Mouse (Mus musculus) thymus, adult 2 months (tissue): ENCODE data around the gene L3mbtl2. TPM values are rescaled to one million over a fixed set of nuclear protein-coding genes. Genes with fewer than 3 reads are reported as not detected.
A peak's percentile ranks its signal among the peaks of the same experiment; 100 is the strongest.
"Not testable (repeated sequence)": the region's sequence is repeated elsewhere in the genome, so short reads cannot be mapped to it uniquely, and the experiment has no call there.

Experiments
- DNase-seq: peaks from one replicate; pipeline ENCODE4 v3.0.0; 2021
- H3K27ac ChIP-seq: fragments of 200-500 bp; 2 replicates; pipeline ENCODE4 v1.5.1; 2012; ENCODE audit warnings: low read length, control low read depth; ENCODE audit not compliant: control insufficient read depth, insufficient read depth
- H3K27me3 ChIP-seq: fragments of 200-500 bp; 2 replicates; pipeline ENCODE4 v1.6.1; 2012; ENCODE audit warnings: mild to moderate bottlenecking, low read length, moderate library complexity, mixed read lengths; ENCODE audit not compliant: control insufficient read depth, insufficient read depth
- H3K36me3 ChIP-seq: fragments of 200-500 bp; 2 replicates; pipeline ENCODE4 v1.6.1; 2012; ENCODE audit warnings: mild to moderate bottlenecking, low read length, moderate library complexity; ENCODE audit not compliant: control insufficient read depth, insufficient read depth
- H3K4me1 ChIP-seq: fragments of 200-500 bp; replicated peaks from 2 replicates; pipeline ENCODE4 v1.6.1; 2012; ENCODE audit warnings: low read length; ENCODE audit not compliant: control insufficient read depth, insufficient read depth
- H3K4me3 ChIP-seq: fragments of 200-500 bp; 2 replicates; pipeline ENCODE4 v1.5.1; 2012; ENCODE audit warnings: mild to moderate bottlenecking, low read length, control low read depth, moderate library complexity; ENCODE audit not compliant: control insufficient read depth, insufficient read depth
- CTCF ChIP-seq: fragments of 200-500 bp; IDR thresholded peaks from 2 replicates; pipeline ENCODE4 v1.5.1; 2012; ENCODE audit warnings: mild to moderate bottlenecking, control low read depth, low read length, moderate library complexity, borderline replicate concordance; ENCODE audit not compliant: control insufficient read depth, poor library complexity, insufficient read depth; ENCODE audit errors: extremely low read depth
- POLR2A ChIP-seq: fragments of 200-500 bp; IDR thresholded peaks from 2 replicates; pipeline ENCODE4 v1.6.1; 2012; ENCODE audit warnings: mild to moderate bottlenecking, low read length, control low read depth, moderate library complexity; ENCODE audit not compliant: control insufficient read depth, poor library complexity, insufficient read depth; ENCODE audit errors: extremely low read depth
- WGBS: fragments of 180-500 bp; shearing (Covaris S2); methylation state at CpG from one replicate; pipeline ENCODE4 v1.1.7; 2018; 5-methylcytosine and 5-hydroxymethylcytosine counted together
- polyA plus RNA-seq: library from polyadenylated mRNA; depleted of rRNA; stranded (reverse); fragments of >200 nt; gene quantifications from 2 replicates; pipeline ENCODE4 v1.2.3, GENCODE M21; 2012

L3mbtl2 gene
- polyA plus RNA-seq, 1 experiment = 35.4 TPM

DNA sequence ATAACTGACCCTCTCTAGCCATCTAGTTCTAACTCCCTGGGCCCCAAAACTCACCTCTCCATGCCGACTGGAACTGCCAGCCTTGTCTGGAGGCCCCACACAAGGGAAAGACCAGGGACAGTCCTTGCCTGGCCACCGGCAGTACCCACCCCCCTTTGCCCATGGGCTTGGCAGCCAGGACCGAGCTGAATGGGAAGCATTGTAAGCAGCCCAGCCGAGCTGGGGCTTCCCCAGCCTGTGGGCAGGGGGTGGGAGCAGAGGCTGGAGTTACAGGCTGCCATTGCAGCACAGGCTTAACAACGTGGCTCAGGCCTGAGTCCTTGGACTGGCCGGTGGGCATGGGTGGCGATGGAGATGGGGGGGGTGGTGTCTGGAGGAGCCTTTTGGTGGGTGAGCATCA lies 33.5 kb downstream of the L3mbtl2 start, which contains the start of gene Chadl:
Chadl (minus strand) TSS at position 113 of the 400 bp plus-strand sequence.
- Histone ChIP-seq H3K4me3 (no peak within 1 kb of the TSS), H3K27me3 (peaks cover 3% of the 10 kb centered on the region; the same call in 1 of the 2 replicates), H3K36me3 (no peaks in the 10 kb centered on the region), H3K27ac (no peak within 1 kb of the TSS), H3K4me1 (peaks cover 10% of the 10 kb centered on the region; the same call in 1 of the 2 replicates)
- 88% methylated on average over 7 of the region's 7 CpGs for WGBS
- no peak for DNase-seq
- TF ChIP-seq POLR2A (no peak), CTCF (no peak)

DNA sequence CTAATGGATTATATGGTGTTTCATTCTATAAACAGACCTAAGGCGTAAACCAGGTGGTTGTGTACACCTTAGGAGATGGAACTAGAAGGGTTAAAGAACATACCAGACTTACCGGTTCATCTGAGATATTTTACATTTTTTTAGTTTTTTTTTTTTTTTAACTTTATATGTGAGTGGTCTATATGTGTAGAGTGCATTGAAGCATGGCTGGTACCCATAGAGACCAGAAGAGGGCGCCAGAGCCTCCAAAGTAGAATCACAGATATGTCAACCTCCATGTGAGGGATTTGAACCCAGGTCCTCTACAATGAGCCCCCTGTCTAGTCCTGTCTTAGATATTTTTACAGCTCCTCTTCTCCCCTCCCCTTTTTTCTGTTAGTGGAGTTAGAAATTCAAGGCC lies 34.2 kb downstream of the L3mbtl2 start:
- peaks cover 10% of the 10 kb centered on the region; the same call in 1 of the 2 replicates for H3K4me1 ChIP-seq
- H3K4me3 ChIP-seq = no peak overlapping the region
- TF ChIP-seq CTCF = no peak
- TF ChIP-seq POLR2A = no peak
- WGBS = 52% methylated on average over 3 of the region's 3 CpGs
- no peak overlapping the region for H3K27ac ChIP-seq
- peak; percentile 23 for DNase-seq
- no peaks in the 10 kb centered on the region for H3K36me3 ChIP-seq
- peaks cover 3% of the 10 kb centered on the region; the same call in 1 of the 2 replicates for H3K27me3 ChIP-seq

DNA sequence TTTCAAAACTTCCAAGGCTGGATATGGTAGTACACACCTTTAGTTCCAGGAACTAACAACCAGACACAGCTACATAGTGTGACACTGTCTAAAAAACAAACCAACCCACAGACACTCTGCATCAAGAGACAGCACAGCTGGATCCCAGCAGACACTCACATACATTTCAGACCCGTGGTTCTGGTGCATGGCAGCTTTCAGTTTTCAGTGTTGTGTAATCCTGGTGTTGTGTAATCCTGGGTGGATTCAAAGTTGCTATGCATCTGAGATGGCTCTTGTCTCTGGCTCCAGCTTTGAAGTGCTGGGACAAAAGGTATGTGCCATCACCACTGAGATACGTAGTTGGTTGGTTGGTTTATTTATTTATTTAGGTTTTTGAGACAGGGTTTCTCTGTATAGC lies 34.8 kb downstream of the L3mbtl2 start:
- 75% methylated on average over 2 of the region's 2 CpGs for WGBS
- TF ChIP-seq POLR2A = no peak
- no peak for DNase-seq

DNA sequence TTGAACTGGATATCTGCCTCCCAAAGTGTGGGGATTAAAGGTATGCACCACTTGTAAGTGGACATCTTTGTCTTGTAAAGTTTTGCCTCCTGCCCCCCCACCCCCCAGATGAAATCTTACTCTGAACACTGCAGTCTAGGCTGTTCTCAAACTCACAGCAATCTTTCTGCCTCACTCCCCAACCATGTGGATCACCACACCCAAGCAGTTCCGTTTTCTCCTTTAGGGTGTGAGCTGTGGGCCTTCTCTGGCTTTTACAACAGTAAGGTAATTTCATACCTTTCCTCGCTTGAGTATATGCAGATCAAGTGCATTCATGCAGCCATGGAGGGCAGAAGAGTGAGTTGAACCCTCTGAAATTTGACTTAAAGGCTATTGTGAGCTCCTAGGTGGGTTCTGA lies 36.5 kb downstream of the L3mbtl2 start:
- no peak for TF ChIP-seq CTCF
- no peak for TF ChIP-seq POLR2A
- 88% methylated on average over 2 of the region's 2 CpGs for WGBS
- H3K27ac ChIP-seq = no peak overlapping the region

More for the DNA sequence above, 34.8 kb downstream of the L3mbtl2 start:
- Histone ChIP-seq H3K27me3 (peaks cover 3% of the 10 kb centered on the region; the same call in 1 of the 2 replicates), H3K27ac (no peak overlapping the region), H3K36me3 (no peaks in the 10 kb centered on the region), H3K4me3 (no peak overlapping the region), H3K4me1 (peaks cover 9% of the 10 kb centered on the region; the same call in 1 of the 2 replicates)

DNA sequence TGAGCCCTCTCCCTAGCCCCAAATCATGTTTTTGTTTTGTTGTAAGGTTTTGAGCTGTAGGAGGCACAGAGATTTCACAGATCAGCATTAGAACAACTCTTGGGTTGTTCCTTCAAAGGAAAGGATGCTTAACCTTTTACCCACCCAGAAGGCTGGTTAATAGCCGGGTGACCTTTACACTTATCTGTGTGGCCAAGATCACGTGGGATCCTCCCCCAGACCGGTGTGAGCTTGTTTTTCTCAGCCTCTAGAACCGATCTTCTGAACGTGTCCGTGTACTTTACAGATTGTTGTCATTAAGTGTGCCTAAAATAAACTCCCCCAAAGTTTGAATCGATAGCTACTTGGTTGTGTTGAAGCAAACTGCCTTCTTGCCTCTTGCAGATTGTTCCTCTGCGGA lies 36.9 kb downstream of the L3mbtl2 start:
- TF ChIP-seq POLR2A (no peak), CTCF (no peak)
- no peak for DNase-seq
- peaks cover 20% of the 10 kb centered on the region for H3K36me3 ChIP-seq
- no peak overlapping the region for H3K4me3 ChIP-seq
- no peaks in the 10 kb centered on the region for H3K4me1 ChIP-seq
- H3K27me3 ChIP-seq = no peaks in the 10 kb centered on the region; the same call in 1 of the 2 replicates
- H3K27ac ChIP-seq = peak overlapping the region; percentile 18; the same call in 1 of the 2 replicates
- WGBS = 89% methylated on average over 8 of the region's 8 CpGs

More for the DNA sequence above, 36.5 kb downstream of the L3mbtl2 start:
- Histone ChIP-seq H3K27me3 (no peaks in the 10 kb centered on the region; the same call in 1 of the 2 replicates), H3K4me3 (no peak overlapping the region), H3K36me3 (peaks cover 15% of the 10 kb centered on the region), H3K4me1 (no peaks in the 10 kb centered on the region)
- no peak for DNase-seq

DNA sequence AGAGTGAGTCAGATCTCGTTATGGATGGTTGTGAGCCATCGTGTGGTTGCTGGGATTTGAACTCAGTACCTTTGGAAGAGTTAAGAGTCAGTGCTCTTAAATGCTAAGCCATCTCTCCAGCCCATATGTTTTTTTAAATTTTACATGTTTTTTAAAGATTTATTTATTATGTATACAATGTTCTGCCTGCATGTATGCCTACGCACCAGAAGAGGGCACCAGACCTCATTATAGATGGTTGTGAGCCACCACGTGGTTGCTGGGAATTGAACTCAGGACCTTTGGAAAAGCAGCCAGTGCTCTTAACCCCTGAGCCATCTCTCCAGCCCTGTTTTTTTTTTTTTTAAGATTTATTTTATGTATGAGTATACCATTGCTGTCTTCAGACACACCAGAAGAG lies 37.7 kb downstream of the L3mbtl2 start:
- DNase-seq, H3K27ac ChIP-seq, H3K4me3 ChIP-seq, H3K4me1 ChIP-seq, H3K27me3 ChIP-seq: not testable (repeated sequence)
- WGBS = 81% methylated on average over 4 of the region's 4 CpGs
- peaks cover 27% of the 10 kb centered on the region for H3K36me3 ChIP-seq
